36 mouse cellular contexts compared by ENCODE assay signal in genomic region chr7:135585125-135585687, GRCm38 (mm10). TPM values are rescaled to one million over a fixed set of nuclear protein-coding genes. Genes with fewer than 3 reads are reported as not detected.
"Had no signal": no experiment of that assay in that cellular context is flagged by ENCODE, and none has a peak within 500 bp of the region (broad histone marks: within the 10 kb centered on the region; RNA-seq: fewer than 3 reads in every experiment).

No protein-coding gene starts in this region.

- ATAC-seq: forebrain, embryonic 13.5 days; forebrain, embryonic 14.5 days; forebrain, embryonic 15.5 days; forebrain, embryonic 16.5 days; forebrain, postnatal 0 days had no signal

- H3K4me3 ChIP-seq: embryonic facial prominence, embryonic 10.5 days; embryonic facial prominence, embryonic 12.5 days; embryonic facial prominence, embryonic 13.5 days; embryonic facial prominence, embryonic 15.5 days; erythroblast, embryonic 14.5 days; forebrain, embryonic 10.5 days; forebrain, embryonic 12.5 days; forebrain, embryonic 13.5 days; forebrain, embryonic 15.5 days; gastrocnemius, adult 2 months; heart, embryonic 10.5 days had no signal

- H3K4me2 ChIP-seq: embryonic facial prominence, embryonic 12.5 days; embryonic facial prominence, embryonic 13.5 days; embryonic facial prominence, embryonic 15.5 days; forebrain, embryonic 12.5 days; forebrain, embryonic 13.5 days; forebrain, embryonic 15.5 days had no signal

- H3K9ac ChIP-seq: embryonic facial prominence, embryonic 12.5 days; embryonic facial prominence, embryonic 13.5 days; embryonic facial prominence, embryonic 15.5 days; forebrain, embryonic 12.5 days; forebrain, embryonic 13.5 days; forebrain, embryonic 15.5 days; forebrain, postnatal 0 days had no signal

- H3K27ac ChIP-seq: embryonic facial prominence, embryonic 10.5 days; embryonic facial prominence, embryonic 12.5 days; embryonic facial prominence, embryonic 13.5 days; embryonic facial prominence, embryonic 15.5 days; forebrain, embryonic 10.5 days; forebrain, embryonic 12.5 days; forebrain, embryonic 13.5 days; forebrain, embryonic 15.5 days; gastrocnemius, adult 2 months; heart, embryonic 10.5 days had no signal

- DNase-seq: cerebellum, adult 9-11 months; cerebellum, postnatal 10 days; cerebellum, postnatal 14 days; cerebellum, postnatal 25 days; cerebellum, postnatal 36 days; embryo, embryonic 11 days; forebrain, postnatal 0 days; gastrocnemius, adult 2 months; gastrocnemius, postnatal 10 days; gastrocnemius, postnatal 14 days; gastrocnemius, postnatal 25 days; gastrocnemius, postnatal 36 days; heart, adult 11 months; heart, adult 18-20 months had no signal

- H3K27me3 ChIP-seq: embryonic facial prominence, embryonic 12.5 days; embryonic facial prominence, embryonic 13.5 days; embryonic facial prominence, embryonic 15.5 days; forebrain, embryonic 12.5 days; forebrain, embryonic 13.5 days; forebrain, embryonic 15.5 days had no signal

- H3K36me3 ChIP-seq: embryonic facial prominence, embryonic 10.5 days; embryonic facial prominence, embryonic 12.5 days; embryonic facial prominence, embryonic 13.5 days; embryonic facial prominence, embryonic 15.5 days; forebrain, embryonic 10.5 days; forebrain, embryonic 12.5 days; forebrain, embryonic 15.5 days; heart, embryonic 10.5 days had no signal

- H3K4me1 ChIP-seq: forebrain, embryonic 12.5 days had no signal

- H3K9me3 ChIP-seq: embryonic facial prominence, embryonic 10.5 days; embryonic facial prominence, embryonic 12.5 days; embryonic facial prominence, embryonic 13.5 days; embryonic facial prominence, embryonic 15.5 days; forebrain, embryonic 10.5 days; forebrain, embryonic 12.5 days; forebrain, embryonic 13.5 days; forebrain, embryonic 15.5 days; heart, embryonic 10.5 days had no signal

RNA-seq across cellular contexts. Expression of gene Clrn3, which starts 56.8 kb away (rescaled TPM):
- total RNA-seq: common myeloid progenitor, adult 5-6 weeks; gastrocnemius, adult 18-20 months; gastrocnemius, adult 2 months; gastrocnemius, adult 8-10 months; gastrocnemius, postnatal 10 days; gastrocnemius, postnatal 14 days; gastrocnemius, postnatal 25 days; gastrocnemius, postnatal 36 days; gastrocnemius, postnatal 4 days; granulocyte monocyte progenitor cell, adult 5-6 weeks; heart, adult 18-20 months had no signal
- polyA plus RNA-seq: cortical plate, adult 2 months; embryonic facial prominence, embryonic 10.5 days; embryonic facial prominence, embryonic 11.5 days; embryonic facial prominence, embryonic 12.5 days; embryonic facial prominence, embryonic 13.5 days; embryonic facial prominence, embryonic 14.5 days; embryonic facial prominence, embryonic 15.5 days; erythroblast, embryonic 14.5 days; forebrain, embryonic 10.5 days; forebrain, embryonic 11.5 days; forebrain, embryonic 12.5 days; forebrain, embryonic 13.5 days; forebrain, embryonic 14.5 days; forebrain, embryonic 15.5 days; forebrain, embryonic 16.5 days; forebrain, postnatal 0 days; frontal cortex, adult 2 months; heart, embryonic 10.5 days had no signal
